ENCODE assay signal across 12 mouse cellular contexts in the genomic region with DNA sequence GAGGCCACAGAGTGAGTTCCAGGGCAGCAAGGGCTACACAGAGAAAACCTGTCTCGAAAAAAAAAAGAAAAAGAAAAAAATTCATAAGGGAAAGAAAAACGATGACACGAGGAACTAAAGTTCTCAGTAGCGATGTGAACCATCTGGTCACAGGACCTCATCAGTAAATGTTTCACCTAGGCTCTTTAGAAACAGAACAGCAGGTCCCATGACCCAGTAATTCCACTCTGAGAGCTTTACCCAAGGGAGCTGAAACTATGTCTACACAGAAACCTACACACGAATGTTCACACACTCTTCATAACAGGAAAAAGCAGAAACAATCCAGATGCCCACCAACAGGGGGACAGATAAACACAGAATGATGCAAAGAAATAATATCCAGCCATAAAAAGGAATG.
"Had no signal": no experiment of that assay in that cellular context is flagged by ENCODE, and none has a peak within 500 bp of the region (broad histone marks: within the 10 kb centered on the region; RNA-seq: fewer than 3 reads in every experiment).

No protein-coding gene starts in this region.

- H3K27me3 ChIP-seq: neural tube, embryonic 12.5 days had no signal

- H3K4me3 ChIP-seq: midbrain, embryonic 13.5 days; midbrain, embryonic 15.5 days; neural tube, embryonic 12.5 days had no signal

- H3K9me3 ChIP-seq: midbrain, embryonic 13.5 days; midbrain, embryonic 15.5 days; neural tube, embryonic 12.5 days had no signal

- H3K9ac ChIP-seq: lung, embryonic 14.5 days; midbrain, embryonic 13.5 days; midbrain, embryonic 15.5 days; neural tube, embryonic 12.5 days had no signal

- H3K27ac ChIP-seq: midbrain, embryonic 13.5 days; midbrain, embryonic 15.5 days; neural tube, embryonic 12.5 days had no signal

- ATAC-seq: midbrain, embryonic 13.5 days; midbrain, embryonic 15.5 days had no signal

- H3K4me1 ChIP-seq: neural tube, embryonic 12.5 days had no signal

- H3K36me3 ChIP-seq: midbrain, embryonic 13.5 days; midbrain, embryonic 15.5 days; neural tube, embryonic 12.5 days had no signal

- H3K4me2 ChIP-seq: lung, embryonic 14.5 days; midbrain, embryonic 11.5 days; midbrain, embryonic 13.5 days; midbrain, embryonic 15.5 days; neural tube, embryonic 12.5 days had no signal

- DNase-seq: lung, adult 18-20 months; lung, embryonic 14.5 days; lung, postnatal 10 days; lung, postnatal 4 days; right cerebral cortex, postnatal 14 days; thymus, adult 2 months; thymus, postnatal 25 days; thymus, postnatal 4 days had no signal
